Mouse (Mus musculus): ENCODE results near the gene Piwil4.

DNA sequence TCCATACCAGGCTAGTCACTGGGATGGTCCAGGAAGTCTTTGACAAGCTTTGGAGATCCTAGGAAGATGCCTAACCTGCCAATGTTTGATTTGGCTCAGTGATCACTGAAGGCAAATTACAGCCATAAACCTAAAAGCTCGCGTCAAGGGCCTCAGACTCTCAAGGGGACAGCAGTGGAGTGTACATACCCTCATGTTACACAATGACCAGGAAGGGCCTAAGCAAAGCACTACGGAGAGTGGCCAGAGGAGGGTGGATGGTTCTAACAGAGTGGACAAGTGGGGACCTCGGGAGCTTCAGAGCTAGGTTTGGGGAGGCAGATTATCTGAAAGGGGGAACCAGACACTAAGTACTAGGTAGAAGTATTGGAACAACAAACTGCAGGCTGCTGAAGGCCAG, 13.9 kb downstream of the Piwil4 start:
- TF ChIP-seq GATA1 (IDR thresholded peaks at IDR 0.05; ENCODE audit: low read length) (no peak), TAL1 (IDR thresholded peaks at IDR 0.05; ENCODE audit: low read length) (no peak)

All from erythroblast, embryonic 14.5 days (primary cell).